Mouse (Mus musculus): ENCODE data around the gene Ttyh3.

Gene Ttyh3

GRCm38 (mm10) chr5:140648519-140649100, at the start of gene Ttyh3:
TSS of gene Ttyh3 (minus strand) at chr5:140649031.
- no peak for DNase-seq (ENCODE audit: low spot score in 2 of 2)

GRCm38 (mm10) chr5:140695987-140696386, 47.2 kb upstream of the Ttyh3 start:
- DNase-seq (ENCODE audit: low spot score in 2 of 2), result no peak

GRCm38 (mm10) chr5:140688434-140688833, 39.6 kb upstream of the Ttyh3 start:
- DNase-seq (ENCODE audit: low spot score in 2 of 2), result no peak

- no peak for DNase-seq (ENCODE audit: low spot score in 2 of 2)
These were observed 35.7 kb upstream of the Ttyh3 start for GRCm38 (mm10) chr5:140684343-140685148.

GRCm38 (mm10) chr5:140682113-140682512, 33.3 kb upstream of the Ttyh3 start:
- DNase-seq (ENCODE audit: low spot score in 2 of 2), result no peak

- no peak for DNase-seq (ENCODE audit: low spot score in 2 of 2)
These were observed 32.1 kb upstream of the Ttyh3 start for GRCm38 (mm10) chr5:140680950-140681349.

GRCm38 (mm10) chr5:140680051-140680450, 31.2 kb upstream of the Ttyh3 start:
- no peak for DNase-seq (ENCODE audit: low spot score in 2 of 2)

GRCm38 (mm10) chr5:140677137-140677536, 28.3 kb upstream of the Ttyh3 start:
- no peak for DNase-seq (ENCODE audit: low spot score in 2 of 2)

GRCm38 (mm10) chr5:140675640-140676039, 26.8 kb upstream of the Ttyh3 start:
- DNase-seq (ENCODE audit: low spot score in 2 of 2), result no peak

GRCm38 (mm10) chr5:140675079-140675478, 26.2 kb upstream of the Ttyh3 start:
- no peak for DNase-seq (ENCODE audit: low spot score in 2 of 2)

GRCm38 (mm10) chr5:140674036-140674435, 25.2 kb upstream of the Ttyh3 start:
- no peak for DNase-seq (ENCODE audit: low spot score in 2 of 2)

- DNase-seq (ENCODE audit: low spot score in 2 of 2), result peak in 1 of 2 experiments; percentile 51
These were observed 23.8 kb upstream of the Ttyh3 start for GRCm38 (mm10) chr5:140672603-140673002.

GRCm38 (mm10) chr5:140672115-140672514, 23.3 kb upstream of the Ttyh3 start:
- DNase-seq (ENCODE audit: low spot score in 2 of 2), result no peak

- peak; percentile 68 to 76 for DNase-seq (ENCODE audit: low spot score in 2 of 2)
These were observed 14.9 kb upstream of the Ttyh3 start for GRCm38 (mm10) chr5:140663621-140664180.

GRCm38 (mm10) chr5:140662741-140663592, 14.1 kb upstream of the Ttyh3 start:
- no peak for DNase-seq (ENCODE audit: low spot score in 2 of 2)

- no peak for DNase-seq (ENCODE audit: low spot score in 2 of 2)
These were observed 13.2 kb upstream of the Ttyh3 start for GRCm38 (mm10) chr5:140661875-140662643.

- DNase-seq (ENCODE audit: low spot score in 2 of 2), result no peak
These were observed 12.6 kb upstream of the Ttyh3 start for GRCm38 (mm10) chr5:140661427-140661826.

- DNase-seq (ENCODE audit: low spot score in 2 of 2), result no peak
These were observed 11.6 kb upstream of the Ttyh3 start for GRCm38 (mm10) chr5:140660398-140660797.

- no peak for DNase-seq (ENCODE audit: low spot score in 2 of 2)
These were observed 10.9 kb upstream of the Ttyh3 start for GRCm38 (mm10) chr5:140659607-140660272.

GRCm38 (mm10) chr5:140654096-140654845, 5.4 kb upstream of the Ttyh3 start:
- no peak for DNase-seq (ENCODE audit: low spot score in 2 of 2)
